Mouse (Mus musculus): ENCODE measurements at regions not wholly inside any gene's neighbourhood (a gene's known extent, or its start where the extent isn't known, plus 50 kb on each side); places are given as distances from the start of the nearest gene placed in this dataset.

- TF ChIP-seq USF1 (IDR thresholded peaks at IDR 0.05; ENCODE audit: low read depth), result no peak
- TF ChIP-seq POLR2A (IDR thresholded peaks at IDR 0.05; ENCODE audit: insufficient read length, low read depth), result no peak
- no peak for TF ChIP-seq MAX (IDR thresholded peaks at IDR 0.05; ENCODE audit: low read depth)
Observed at GRCm38 (mm10) chr1:143319568-143319967, 320.9 kb upstream of the B3galt2 start.

All from myocyte (in vitro differentiated cells).